Mouse (Mus musculus) stomach, embryonic 16.5 days (tissue): ENCODE results near the gene Wap. TPM values are rescaled to one million over a fixed set of nuclear protein-coding genes. Genes with fewer than 3 reads are reported as not detected.

Experiments used
- ATAC-seq: fragments of 200-750 bp; cut with Nextera tagmentation; 2 replicates; pipeline ENCODE4 v1.8.0; 2017; ENCODE audit warnings: moderate number of reproducible peaks, moderate TSS enrichment; ENCODE audit not compliant: insufficient read depth, low FRiP score
- H3K27ac ChIP-seq: fragments of 300-500 bp; sonication (generic); 2 replicates; pipeline ENCODE4 v1.5.1; 2014; ENCODE audit warnings: low read length
- H3K27me3 ChIP-seq: fragments of 300-500 bp; sonication (generic); 2 replicates; pipeline ENCODE4 v1.6.1; 2014; ENCODE audit warnings: low read length, control low read depth, mixed read lengths; ENCODE audit not compliant: control insufficient read depth, insufficient read depth
- H3K36me3 ChIP-seq: fragments of 300-500 bp; sonication (generic); 2 replicates; pipeline ENCODE4 v1.6.1; 2014; ENCODE audit warnings: low read length; ENCODE audit not compliant: control insufficient read depth, insufficient read depth
- H3K4me1 ChIP-seq: fragments of 300-500 bp; sonication (generic); 2 replicates; pipeline ENCODE4 v1.6.1; 2014; ENCODE audit warnings: low read length, control low read depth, mixed read lengths; ENCODE audit not compliant: control insufficient read depth, insufficient read depth
- H3K4me2 ChIP-seq: fragments of 300-500 bp; sonication (generic); 2 replicates; pipeline ENCODE4 v1.6.1; 2014; ENCODE audit warnings: low read depth, low read length, mixed read lengths
- H3K4me3 ChIP-seq: fragments of 300-500 bp; sonication (generic); replicated peaks from 2 replicates; pipeline ENCODE4 v1.5.1; 2014; ENCODE audit warnings: mild to moderate bottlenecking, low read length
- H3K9ac ChIP-seq: fragments of 300-500 bp; sonication (generic); 2 replicates; pipeline ENCODE4 v1.6.1; 2014; ENCODE audit warnings: low read length
- H3K9me3 ChIP-seq: fragments of 300-500 bp; sonication (generic); replicated peaks from 2 replicates; pipeline ENCODE4 v1.6.1; 2016; ENCODE audit warnings: low read length, control low read depth; ENCODE audit not compliant: control insufficient read depth
- WGBS: fragments of 180-500 bp; shearing (Covaris S2); extraction: QIAGEN DNeasy Blood & Tissue Kit; methylation state at CpG from one replicate; pipeline ENCODE4 v1.1.7; 2014; 5-methylcytosine and 5-hydroxymethylcytosine counted together
- polyA plus RNA-seq: library from polyadenylated mRNA; unstranded; fragments of >200 nt; fragmentation: Nextera tagmentation; extraction: Ambion mirVana; gene quantifications from 2 replicates; pipeline ENCODE4 v1.2.1, GENCODE M21; 2015

Gene Wap
- polyA plus RNA-seq, 1 experiment from 2014 or later = not detected

DNA sequence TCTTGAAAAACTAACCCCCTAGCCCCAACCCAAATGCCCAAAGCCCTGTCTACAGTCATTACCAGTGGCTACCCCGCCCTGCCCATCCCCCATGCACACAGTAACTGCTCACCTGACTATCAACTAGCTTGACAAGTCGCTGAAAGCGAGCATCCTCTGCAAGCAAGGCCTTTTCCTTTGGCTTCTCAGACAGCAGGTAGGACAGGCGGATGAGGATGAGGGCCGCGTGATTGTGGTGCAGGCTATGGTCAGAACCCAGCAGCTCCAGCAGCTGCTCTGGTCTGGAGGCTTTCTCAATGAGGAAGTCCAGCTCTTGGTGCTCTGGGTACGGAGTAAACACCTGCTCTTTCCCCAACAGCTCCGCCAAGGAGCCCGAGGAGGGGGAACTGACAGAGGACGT, 14.7 kb downstream of the Wap start:
- Histone ChIP-seq H3K4me1 (peaks cover 19% of the 10 kb centered on the region), H3K4me3 (peak overlapping the region; percentile 58), H3K4me2 (peak overlapping the region; percentile 83), H3K9ac (no peak overlapping the region), H3K9me3 (no peaks in the 10 kb centered on the region), H3K27ac (no peak overlapping the region), H3K27me3 (no peaks in the 10 kb centered on the region), H3K36me3 (peaks cover 23% of the 10 kb centered on the region; the same call in 1 of the 2 replicates)
- WGBS = 79% methylated on average over 10 of the region's 10 CpGs
- no peak for ATAC-seq

DNA sequence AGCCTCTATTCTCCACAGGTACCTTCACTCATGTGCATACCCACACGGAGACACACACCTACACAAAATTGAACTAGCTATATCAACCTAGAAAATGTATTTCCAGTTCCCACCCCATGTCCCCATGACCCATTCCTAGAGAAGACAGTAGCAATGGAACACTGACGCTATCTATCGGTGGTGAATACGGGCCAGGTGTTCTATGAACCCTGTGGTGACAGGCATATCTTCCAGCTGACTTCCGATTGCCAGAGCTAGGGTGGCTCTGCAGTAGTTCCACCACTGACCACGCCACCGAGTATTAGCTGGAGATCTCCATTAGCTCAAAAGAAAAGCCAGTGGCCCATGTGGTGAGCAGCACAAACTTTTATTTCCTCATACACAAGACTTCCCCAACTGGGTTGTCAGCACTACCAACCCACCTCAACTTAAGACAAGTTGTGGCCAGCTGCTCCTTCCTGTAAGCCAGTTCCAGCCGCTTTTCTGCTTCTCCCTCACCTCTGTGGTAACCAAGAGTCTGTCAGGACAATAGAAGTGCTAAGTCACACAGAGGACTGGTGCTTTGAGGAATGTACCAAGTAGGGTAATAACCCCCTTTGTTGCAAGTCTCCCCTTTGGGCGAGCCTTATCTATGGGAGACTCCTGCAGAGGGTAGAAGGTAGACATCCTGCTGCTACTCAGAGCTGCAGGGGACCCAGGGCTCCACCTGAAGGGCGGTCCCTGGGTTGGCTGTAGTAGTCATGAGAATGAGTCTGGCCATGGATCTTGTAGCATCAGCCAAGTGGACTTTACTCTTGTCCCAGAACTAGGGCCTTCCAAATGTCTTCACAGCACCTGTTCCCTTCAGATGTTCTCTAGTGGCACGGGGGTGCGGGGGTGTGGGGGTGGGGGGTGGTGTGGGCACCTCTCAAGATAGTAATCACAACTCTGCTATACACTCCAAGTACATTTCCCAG, 22.9 kb downstream of the Wap start:
- no peak overlapping the region for H3K4me2 ChIP-seq
- H3K9ac ChIP-seq = no peak overlapping the region
- H3K36me3 ChIP-seq = peaks cover 54% of the 10 kb centered on the region
- H3K27ac ChIP-seq = no peak overlapping the region
- H3K4me3 ChIP-seq = no peak overlapping the region
- H3K27me3 ChIP-seq = no peaks in the 10 kb centered on the region
- 88% methylated on average over 12 of the region's 12 CpGs for WGBS
- H3K9me3 ChIP-seq = no peaks in the 10 kb centered on the region
- no peaks in the 10 kb centered on the region for H3K4me1 ChIP-seq
- no peak for ATAC-seq

DNA sequence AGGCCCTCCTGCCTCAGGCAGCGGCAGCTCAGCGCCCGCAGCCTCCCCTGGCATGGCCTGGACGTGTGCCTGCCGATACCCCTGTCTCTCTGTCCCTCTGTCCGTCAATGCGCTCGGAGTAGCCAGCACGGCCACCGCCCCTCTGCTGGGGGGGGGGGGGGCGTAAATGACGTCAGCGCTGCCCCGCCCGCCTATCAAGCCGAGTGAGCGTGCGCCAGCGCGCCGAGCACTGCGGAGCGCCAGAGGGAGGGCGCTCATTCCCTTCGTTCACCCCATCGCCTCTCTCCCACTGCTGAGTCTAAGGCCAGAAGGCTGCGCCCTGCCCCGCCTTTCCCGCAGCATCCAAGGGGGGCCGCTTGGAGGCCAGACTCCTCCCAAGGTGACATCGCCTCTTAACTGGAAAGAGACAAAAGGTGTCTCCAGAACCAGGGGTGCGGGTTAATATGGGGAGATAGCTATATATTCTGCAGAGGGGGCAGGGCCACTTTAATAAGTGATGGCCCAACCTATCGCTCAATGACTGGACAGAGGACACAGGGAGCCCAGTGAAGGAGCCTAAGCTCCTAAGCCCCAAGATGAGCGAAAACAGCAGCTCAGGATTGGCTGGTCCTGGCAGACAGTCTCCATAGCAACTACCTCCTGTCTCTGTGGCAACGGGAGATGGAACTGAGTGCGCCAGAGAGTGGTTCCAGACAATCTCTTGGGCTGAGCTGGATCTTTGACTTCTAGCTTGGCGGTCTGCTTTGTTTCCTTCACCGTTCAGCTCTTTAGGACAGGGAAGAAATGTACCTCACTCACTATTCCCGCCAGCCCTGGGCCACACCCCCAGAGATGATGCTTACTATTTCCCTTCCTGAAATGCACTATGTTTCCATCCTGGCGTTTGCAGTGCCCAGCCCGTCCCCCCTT, 32.7 kb downstream of the Wap start, which contains the start of gene Nacad:
Gene Nacad, minus strand, starts transcription at position 563 of the 909 bp plus-strand sequence.
- H3K4me2 ChIP-seq = peak within 1 kb of the TSS; percentile 61
- H3K36me3 ChIP-seq = no peaks in the 10 kb centered on the region
- peak within 1 kb of the TSS; percentile 59 for H3K9ac ChIP-seq
- H3K27ac ChIP-seq = peak within 1 kb of the TSS; percentile 1; the same call in 1 of the 2 replicates
- no peaks in the 10 kb centered on the region for H3K9me3 ChIP-seq
- WGBS = 7% methylated on average over 34 of the region's 41 CpGs
- peak; percentile 74 for ATAC-seq
- peaks cover 19% of the 10 kb centered on the region for H3K4me1 ChIP-seq
- H3K4me3 ChIP-seq = peak within 1 kb of the TSS; percentile 42
- H3K27me3 ChIP-seq = peaks cover 16% of the 10 kb centered on the region

DNA sequence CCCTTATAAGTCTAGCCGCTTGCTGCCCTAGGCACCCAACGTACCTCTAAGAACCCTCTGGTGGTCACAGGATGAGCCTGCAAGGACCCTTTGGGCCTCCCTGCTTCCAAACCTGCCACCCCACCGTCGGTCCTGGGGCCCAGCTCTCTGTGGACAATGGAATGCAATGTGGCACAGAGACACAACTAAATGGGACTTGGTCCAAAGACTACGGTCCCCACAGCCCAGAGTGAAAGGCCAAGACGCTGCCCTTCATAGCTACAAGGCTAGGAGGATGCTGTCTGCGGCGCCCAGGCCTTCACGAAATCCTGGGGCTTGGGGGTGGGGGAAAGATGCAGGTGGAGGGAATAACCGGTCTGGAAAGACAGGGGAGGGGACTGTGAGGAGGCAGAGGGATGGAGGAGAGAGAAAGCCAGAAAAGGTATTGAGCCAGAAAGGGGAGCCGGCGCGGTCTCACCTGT, 33.4 kb downstream of the Wap start:
- peak overlapping the region; percentile 59 for H3K9ac ChIP-seq
- peak overlapping the region; percentile 42 for H3K4me3 ChIP-seq
- H3K27me3 ChIP-seq = peaks cover 16% of the 10 kb centered on the region
- peaks cover 19% of the 10 kb centered on the region for H3K4me1 ChIP-seq
- WGBS = 18% methylated on average over 12 of the region's 13 CpGs
- no peaks in the 10 kb centered on the region for H3K36me3 ChIP-seq
- H3K9me3 ChIP-seq = no peaks in the 10 kb centered on the region
- ATAC-seq = no peak
- H3K4me2 ChIP-seq = peak overlapping the region; percentile 61
- H3K27ac ChIP-seq = peak overlapping the region; percentile 1; the same call in 1 of the 2 replicates

DNA sequence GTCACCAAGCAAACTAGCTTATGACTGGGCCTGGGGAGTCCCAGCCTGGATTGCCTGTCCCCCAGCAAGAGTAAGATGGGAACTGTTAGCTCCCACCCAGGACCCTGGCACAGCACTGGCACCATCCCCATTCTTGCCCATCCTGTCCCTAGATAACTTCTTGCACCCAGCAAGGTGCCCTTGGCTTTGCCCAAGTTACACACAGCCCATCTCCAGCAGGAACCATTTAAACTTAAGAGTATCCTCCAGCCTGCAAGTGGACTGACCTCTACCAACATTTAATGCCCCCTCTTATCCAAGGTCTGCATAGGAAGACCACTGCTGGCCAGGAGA, 33.9 kb downstream of the Wap start:
- Histone ChIP-seq H3K4me3 (peak overlapping the region; percentile 42), H3K9me3 (no peaks in the 10 kb centered on the region)

DNA sequence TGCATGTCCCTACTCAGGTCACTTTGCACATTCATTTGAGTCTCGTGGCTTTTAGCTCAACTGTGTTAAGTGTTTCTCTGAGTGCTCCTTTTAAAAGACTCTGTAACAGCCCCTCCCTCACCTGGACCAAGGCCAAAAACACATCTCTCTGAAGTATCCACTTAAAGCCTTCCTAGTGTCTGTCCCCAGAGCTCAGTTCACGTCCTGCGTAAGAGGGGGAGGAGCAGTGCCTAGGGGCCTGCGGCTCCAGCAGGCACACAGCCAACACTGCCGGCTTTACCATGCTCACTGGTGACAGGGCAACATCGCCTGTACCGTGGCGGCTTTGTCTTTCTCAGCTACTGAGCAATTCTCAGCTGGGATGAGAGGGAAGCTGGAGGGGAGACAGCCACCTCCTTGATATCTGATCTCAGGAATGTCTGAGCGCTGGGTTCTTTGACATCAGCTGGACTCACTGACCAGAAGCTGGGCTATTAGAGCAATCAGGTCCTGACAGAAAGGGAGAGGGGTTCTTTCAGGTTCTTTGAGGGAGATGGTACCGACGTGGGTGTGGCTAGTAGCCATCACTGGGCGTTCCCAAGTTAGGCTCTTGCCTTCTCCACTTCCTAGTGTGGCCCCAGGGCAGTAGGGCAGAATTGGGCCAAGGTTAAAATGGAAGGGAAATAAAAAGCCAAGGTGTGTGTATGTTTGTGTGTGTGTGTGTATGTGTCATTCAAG, 34.4 kb downstream of the Wap start:
- H3K4me3 ChIP-seq = peak overlapping the region; percentile 42
- no peaks in the 10 kb centered on the region for H3K36me3 ChIP-seq
- peak overlapping the region; percentile 43; the same call in 1 of the 2 replicates for H3K9ac ChIP-seq
- peak; percentile 56; the same call in 1 of the 2 replicates for ATAC-seq
- H3K4me2 ChIP-seq = peak overlapping the region; percentile 61
- H3K4me1 ChIP-seq = peaks cover 19% of the 10 kb centered on the region
- peaks cover 16% of the 10 kb centered on the region for H3K27me3 ChIP-seq
- WGBS = 20% methylated on average over 12 of the region's 12 CpGs
- H3K9me3 ChIP-seq = no peaks in the 10 kb centered on the region
- H3K27ac ChIP-seq = no peak overlapping the region

More for the DNA sequence above, 33.9 kb downstream of the Wap start:
- Histone ChIP-seq H3K4me2 (peak overlapping the region; percentile 61), H3K27ac (no peak overlapping the region), H3K27me3 (peaks cover 16% of the 10 kb centered on the region), H3K4me1 (peaks cover 19% of the 10 kb centered on the region), H3K36me3 (no peaks in the 10 kb centered on the region), H3K9ac (peak overlapping the region; percentile 32)
- ATAC-seq = no peak

DNA sequence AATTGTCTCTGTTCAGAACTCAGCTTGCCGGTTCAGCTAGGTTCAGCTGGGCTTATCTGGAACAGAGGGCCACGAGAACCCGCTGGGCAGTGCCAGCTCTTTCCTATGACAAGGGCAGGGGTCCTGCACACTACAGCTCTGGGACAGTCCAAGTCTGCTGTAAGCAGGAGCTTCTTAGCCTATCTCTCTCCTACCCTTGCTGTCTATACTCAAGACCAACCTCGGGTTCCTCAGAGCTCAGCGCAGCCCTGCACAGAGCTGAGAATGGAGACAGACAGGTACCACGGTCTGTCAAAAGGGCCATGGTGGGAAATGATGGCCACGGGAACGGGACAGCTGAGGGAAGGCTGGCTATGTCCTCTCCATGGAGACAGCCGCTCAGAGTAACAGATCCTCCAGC, 35.2 kb downstream of the Wap start:
- Histone ChIP-seq H3K4me3 (no peak overlapping the region), H3K9ac (no peak overlapping the region), H3K4me1 (peaks cover 21% of the 10 kb centered on the region), H3K4me2 (0 out of 2 replicates have a peak overlapping the region, but pooled peaks have one; percentile 11), H3K9me3 (no peaks in the 10 kb centered on the region), H3K36me3 (no peaks in the 10 kb centered on the region), H3K27ac (no peak overlapping the region), H3K27me3 (peaks cover 16% of the 10 kb centered on the region)
- 68% methylated on average over 9 of the region's 9 CpGs for WGBS
- no peak for ATAC-seq

DNA sequence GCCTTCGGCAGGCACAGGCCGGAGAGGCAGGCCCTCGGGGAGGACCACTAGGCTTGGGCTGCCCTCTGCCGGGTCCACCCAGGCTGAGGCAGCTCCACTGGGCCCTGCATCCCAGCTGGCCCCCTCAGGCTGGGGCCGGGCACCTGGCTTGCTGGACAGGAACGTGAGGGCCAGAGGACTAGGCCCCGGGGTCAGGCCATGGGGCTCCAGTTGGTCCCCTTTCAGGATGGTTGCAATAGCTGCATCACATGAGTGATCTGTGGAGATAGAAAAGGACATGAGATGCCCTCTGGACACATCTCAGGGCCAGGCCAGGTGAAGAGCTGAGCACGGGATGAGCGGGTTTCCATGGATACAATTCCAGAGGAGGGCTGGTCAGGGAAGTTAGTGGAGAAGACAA, 35.8 kb downstream of the Wap start:
- ATAC-seq = no peak
- Histone ChIP-seq H3K36me3 (no peaks in the 10 kb centered on the region), H3K4me2 (no peak overlapping the region), H3K9me3 (no peaks in the 10 kb centered on the region), H3K4me3 (no peak overlapping the region), H3K4me1 (peaks cover 22% of the 10 kb centered on the region), H3K27me3 (peaks cover 16% of the 10 kb centered on the region), H3K27ac (no peak overlapping the region), H3K9ac (peak overlapping the region; percentile 4; the same call in 1 of the 2 replicates)
- 73% methylated on average over 9 of the region's 9 CpGs for WGBS
